Mouse (Mus musculus): ENCODE data around the gene Gm39566. TPM values are rescaled to one million over a fixed set of nuclear protein-coding genes. Genes with fewer than 3 reads are reported as not detected.

Gene Gm39566
- polyA plus RNA-seq, 1 experiment from 2014 or later, result not detected

DNA sequence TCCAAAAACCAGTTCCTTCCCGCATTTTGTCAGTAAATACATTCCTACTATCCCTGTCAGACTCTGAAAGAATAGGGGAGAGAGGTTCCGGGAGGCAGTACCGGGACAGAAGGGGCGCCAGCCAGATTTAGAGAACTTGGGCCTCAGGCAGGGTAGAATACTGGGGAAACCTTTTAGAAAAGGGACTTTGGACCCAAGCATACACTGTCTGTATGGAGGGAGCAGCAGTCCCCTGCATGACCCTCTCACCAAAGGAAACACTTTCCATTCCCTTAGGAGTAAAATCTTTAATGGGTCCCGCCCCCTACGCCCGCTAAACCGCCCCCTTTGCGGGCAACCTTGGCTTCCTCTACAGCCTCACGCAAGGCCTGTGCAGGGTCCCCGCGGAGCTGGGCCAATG is 11.8 kb downstream of the Gm39566 start:
- 4% methylated on average over 12 of the region's 12 CpGs for WGBS
- peaks cover 58% of the 10 kb centered on the region for H3K27me3 ChIP-seq
- peak overlapping the region; percentile 40; the same call in 1 of the 2 replicates for H3K9ac ChIP-seq
- no peaks in the 10 kb centered on the region for H3K9me3 ChIP-seq
- peak overlapping the region; percentile 60 for H3K4me3 ChIP-seq
- H3K4me2 ChIP-seq, result peak overlapping the region; percentile 97
- peaks cover 62% of the 10 kb centered on the region for H3K4me1 ChIP-seq
- peak overlapping the region; percentile 35; the same call in 1 of the 2 replicates for H3K27ac ChIP-seq
- 0 out of 2 replicates have a peak, but pooled peaks have one; percentile 0 for ATAC-seq (ENCODE audit: insufficient number of reproducible peaks, low FRiP score, low TSS enrichment, low read depth)
- H3K36me3 ChIP-seq, result 0 out of 2 replicates have a peak, but pooled peaks cover 2% of the 10 kb centered on the region

DNA sequence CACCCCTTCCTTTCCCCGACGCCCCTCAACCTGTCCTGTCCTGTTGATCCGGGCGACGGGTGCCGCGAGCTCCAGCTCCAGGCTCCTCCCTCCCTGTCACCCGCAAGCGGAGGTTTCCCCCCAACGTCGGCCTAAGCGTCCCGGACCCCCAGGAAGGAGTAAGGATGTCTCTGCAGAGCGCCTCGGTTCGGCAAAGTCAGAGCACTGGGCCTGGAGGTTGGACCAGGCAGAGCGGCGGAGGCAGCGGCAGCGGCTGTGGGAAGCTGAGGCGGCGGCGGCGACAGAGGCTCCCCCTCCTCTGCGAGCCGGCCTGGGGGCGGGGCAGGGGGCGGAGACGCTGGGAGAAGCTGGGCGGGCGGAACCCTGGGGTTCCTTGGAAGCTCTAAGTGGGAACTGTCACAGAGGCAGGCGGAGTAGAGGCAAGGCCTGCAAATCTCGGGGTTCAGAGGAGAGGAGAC is 12.4 kb downstream of the Gm39566 start:
- H3K4me2 ChIP-seq, result peak overlapping the region; percentile 97
- H3K27me3 ChIP-seq, result peaks cover 64% of the 10 kb centered on the region
- 0 out of 2 replicates have a peak, but pooled peaks cover 6% of the 10 kb centered on the region for H3K36me3 ChIP-seq
- peak overlapping the region; percentile 59; the same call in 1 of the 2 replicates for H3K27ac ChIP-seq
- peaks cover 62% of the 10 kb centered on the region for H3K4me1 ChIP-seq
- H3K9me3 ChIP-seq, result no peaks in the 10 kb centered on the region
- H3K9ac ChIP-seq, result peak overlapping the region; percentile 40
- peak; percentile 26; the same call in 1 of the 2 replicates for ATAC-seq (ENCODE audit: insufficient number of reproducible peaks, low FRiP score, low TSS enrichment, low read depth)
- under 1% methylated on average over 33 of the region's 33 CpGs for WGBS
- peak overlapping the region; percentile 60 for H3K4me3 ChIP-seq

DNA sequence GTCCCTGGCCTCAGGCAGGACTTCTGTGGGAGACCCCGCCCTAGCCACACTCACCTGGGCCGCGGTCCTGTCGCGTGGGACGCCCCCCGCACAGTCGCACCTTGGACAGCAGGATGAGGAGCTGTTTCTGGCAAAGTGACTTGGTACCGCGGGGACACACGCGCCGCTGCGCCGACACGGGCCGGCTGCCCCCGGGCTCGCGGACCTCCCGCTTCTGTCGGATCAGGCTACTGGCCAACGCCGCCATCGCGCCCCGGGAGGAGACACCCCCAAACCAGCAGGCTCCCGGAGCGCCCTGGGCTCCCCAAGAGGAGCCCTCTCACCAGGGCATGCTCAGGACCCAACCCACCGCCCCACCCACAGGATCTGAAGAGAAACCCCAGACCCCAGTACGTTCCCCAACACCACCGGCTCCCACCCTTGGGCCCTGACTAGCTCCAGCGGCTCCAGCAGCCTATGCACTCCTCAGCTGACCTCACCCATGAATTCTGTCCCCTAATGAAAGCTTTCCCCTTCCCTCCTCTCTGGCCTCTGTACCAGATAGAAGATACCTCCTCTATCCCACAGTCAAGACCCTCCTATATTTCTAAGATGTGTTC is 13.6 kb downstream of the Gm39566 start, which contains the start of gene Fgf11:
TSS of gene Fgf11 (minus strand) at position 479 of the 599 bp plus-strand sequence.
- Histone ChIP-seq H3K4me1 (peaks cover 62% of the 10 kb centered on the region), H3K4me2 (peak within 1 kb of the TSS; percentile 97), H3K9me3 (no peaks in the 10 kb centered on the region), H3K27me3 (peaks cover 60% of the 10 kb centered on the region), H3K27ac (peak within 1 kb of the TSS; percentile 68), H3K36me3 (0 out of 2 replicates have a peak, but pooled peaks cover 8% of the 10 kb centered on the region), H3K9ac (peak within 1 kb of the TSS; percentile 43), H3K4me3 (peak within 1 kb of the TSS; percentile 60)
- ATAC-seq (ENCODE audit: insufficient number of reproducible peaks, low FRiP score, low TSS enrichment, low read depth), result no peak
- WGBS, result under 1% methylated on average over 33 of the region's 33 CpGs

DNA sequence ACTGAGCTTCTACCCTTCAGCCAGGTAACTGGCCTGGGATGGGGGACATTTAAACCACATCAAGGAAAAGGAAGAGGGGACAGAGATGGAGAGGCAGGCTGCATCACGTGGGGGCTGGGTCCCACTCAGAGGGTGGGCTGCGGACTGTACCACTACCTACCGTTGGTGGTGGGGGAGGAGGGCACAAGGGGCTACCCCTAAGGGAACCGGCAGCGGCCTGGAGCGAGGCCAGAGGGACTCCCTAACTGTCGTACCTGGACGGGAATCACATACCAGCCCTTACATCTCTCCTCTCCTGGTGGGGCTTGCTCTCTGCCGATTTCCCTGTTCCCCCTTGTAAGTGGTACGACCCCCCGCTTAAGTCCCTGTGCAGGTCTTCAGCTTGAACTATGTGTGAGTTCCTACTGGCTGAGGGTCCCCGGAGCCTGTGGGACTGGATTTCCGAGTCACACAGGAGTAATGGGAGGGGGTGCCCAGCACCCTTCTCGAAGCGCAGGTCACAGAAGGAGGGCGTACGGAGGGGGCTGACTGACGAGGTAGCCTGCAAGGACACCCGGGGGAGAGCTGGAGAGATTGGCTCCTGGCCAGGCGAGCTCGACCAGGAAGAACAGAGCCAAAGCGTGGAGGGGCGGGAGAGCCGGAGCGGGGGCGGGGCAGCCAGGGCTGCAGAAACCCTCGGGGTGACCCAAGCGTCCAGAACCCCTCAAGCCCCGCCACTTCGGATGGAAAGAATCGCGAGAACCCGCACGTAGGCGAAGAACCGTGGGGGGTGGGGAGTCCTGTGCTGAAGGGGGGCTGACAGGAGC is 14.5 kb downstream of the Gm39566 start:
- H3K36me3 ChIP-seq, result 0 out of 2 replicates have a peak, but pooled peaks cover 8% of the 10 kb centered on the region
- peak overlapping the region; percentile 43 for H3K9ac ChIP-seq
- H3K4me1 ChIP-seq, result peaks cover 67% of the 10 kb centered on the region
- peak overlapping the region; percentile 60 for H3K4me3 ChIP-seq
- H3K9me3 ChIP-seq, result no peaks in the 10 kb centered on the region
- WGBS, result 1% methylated on average over 36 of the region's 36 CpGs
- H3K27me3 ChIP-seq, result peaks cover 58% of the 10 kb centered on the region
- peak overlapping the region; percentile 97 for H3K4me2 ChIP-seq
- ATAC-seq (ENCODE audit: insufficient number of reproducible peaks, low FRiP score, low TSS enrichment, low read depth), result peak; percentile 32; the same call in 1 of the 2 replicates
- peak overlapping the region; percentile 68 for H3K27ac ChIP-seq

DNA sequence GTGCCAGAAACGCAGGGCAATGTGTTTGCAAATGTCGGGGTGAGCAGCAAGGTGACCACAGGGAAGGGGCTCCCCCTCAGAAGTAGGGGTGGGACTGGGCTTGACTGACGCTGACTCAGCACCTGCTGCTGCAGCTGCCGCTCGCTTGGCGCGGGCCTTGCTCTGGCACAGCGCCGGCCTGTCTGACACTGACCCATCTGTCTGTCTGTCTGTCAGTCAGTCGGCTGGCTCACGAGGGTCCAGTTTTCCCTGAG is 15.0 kb downstream of the Gm39566 start:
- Histone ChIP-seq H3K9me3 (no peaks in the 10 kb centered on the region), H3K36me3 (0 out of 2 replicates have a peak, but pooled peaks cover 8% of the 10 kb centered on the region), H3K27ac (peak overlapping the region; percentile 68; the same call in 1 of the 2 replicates), H3K4me2 (peak overlapping the region; percentile 97), H3K4me3 (peak overlapping the region; percentile 60), H3K4me1 (peaks cover 70% of the 10 kb centered on the region), H3K27me3 (peaks cover 53% of the 10 kb centered on the region), H3K9ac (peak overlapping the region; percentile 43; the same call in 1 of the 2 replicates)
- WGBS, result 1% methylated on average over 11 of the region's 11 CpGs
- no peak for ATAC-seq (ENCODE audit: insufficient number of reproducible peaks, low FRiP score, low TSS enrichment, low read depth)

DNA sequence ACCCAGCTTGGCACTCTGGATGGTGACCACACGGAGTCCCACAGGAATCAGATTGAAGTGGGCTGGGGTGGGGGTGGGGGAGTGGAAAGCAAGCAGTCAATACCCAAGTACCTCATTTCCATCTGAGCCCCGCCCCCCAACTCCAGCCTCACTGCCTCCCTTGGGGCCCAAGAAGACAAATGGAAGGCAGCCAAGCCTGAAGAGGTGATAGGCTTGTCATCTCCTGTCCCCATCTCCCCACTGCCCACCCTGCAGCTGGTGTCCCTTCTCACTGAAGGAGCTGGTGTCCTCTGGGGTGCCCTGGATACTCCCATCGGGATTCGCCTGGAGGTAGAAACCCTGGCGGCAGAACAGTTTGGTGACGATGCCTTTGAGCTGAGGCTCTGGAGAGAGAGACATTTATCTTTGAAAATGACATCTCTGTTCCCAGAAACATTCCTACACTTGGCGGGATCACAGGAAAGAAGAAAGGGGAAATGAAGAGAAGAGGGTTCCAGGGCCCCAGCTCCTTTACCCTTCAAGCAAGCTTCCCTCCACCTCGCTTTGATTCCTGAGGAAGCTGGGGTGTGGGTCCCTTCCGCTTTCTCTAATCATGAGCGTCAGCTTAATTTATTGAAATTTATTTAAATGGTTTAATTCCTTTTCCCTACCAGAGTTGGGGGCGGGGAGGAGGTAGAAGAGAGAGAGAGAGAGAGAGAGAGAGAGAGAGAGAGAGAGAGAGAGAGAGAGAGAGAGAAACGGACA is 15.5 kb downstream of the Gm39566 start:
- H3K27ac ChIP-seq, result peak overlapping the region; percentile 68
- H3K9ac ChIP-seq, result no peak overlapping the region
- ATAC-seq (ENCODE audit: insufficient number of reproducible peaks, low FRiP score, low TSS enrichment, low read depth), result no peak
- peaks cover 67% of the 10 kb centered on the region for H3K4me1 ChIP-seq
- no peaks in the 10 kb centered on the region for H3K9me3 ChIP-seq
- 0 out of 2 replicates have a peak, but pooled peaks cover 8% of the 10 kb centered on the region for H3K36me3 ChIP-seq
- H3K4me2 ChIP-seq, result peak overlapping the region; percentile 97
- WGBS, result 24% methylated on average over 12 of the region's 12 CpGs
- H3K27me3 ChIP-seq, result peaks cover 48% of the 10 kb centered on the region
- peak overlapping the region; percentile 60 for H3K4me3 ChIP-seq

DNA sequence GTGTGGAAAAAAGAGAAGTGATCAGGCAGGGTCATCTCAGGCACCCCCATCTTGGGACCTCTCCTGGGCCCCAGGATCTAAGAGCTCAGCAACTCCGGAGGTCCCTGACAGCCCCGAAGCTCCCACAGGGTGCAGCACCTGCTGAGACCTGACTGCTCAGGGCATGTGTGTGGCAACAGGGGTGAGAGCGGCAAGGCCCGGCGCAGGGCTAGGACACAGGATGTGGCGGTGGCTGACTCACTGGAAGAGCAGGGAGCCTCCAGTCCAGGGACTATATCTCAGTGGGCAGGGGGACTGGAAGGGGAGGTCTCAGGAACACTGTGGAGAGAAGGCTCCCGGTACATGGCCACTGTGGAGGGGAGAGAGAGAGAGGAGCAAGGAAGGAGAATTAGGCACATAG is 17.2 kb downstream of the Gm39566 start:
- Histone ChIP-seq H3K27me3 (peaks cover 40% of the 10 kb centered on the region), H3K4me2 (no peak overlapping the region), H3K4me1 (peaks cover 51% of the 10 kb centered on the region), H3K9ac (no peak overlapping the region), H3K4me3 (no peak overlapping the region), H3K36me3 (0 out of 2 replicates have a peak, but pooled peaks cover 8% of the 10 kb centered on the region), H3K9me3 (no peaks in the 10 kb centered on the region), H3K27ac (no peak overlapping the region)
- no peak for ATAC-seq (ENCODE audit: insufficient number of reproducible peaks, low FRiP score, low TSS enrichment, low read depth)
- WGBS, result 70% methylated on average over 7 of the region's 7 CpGs

DNA sequence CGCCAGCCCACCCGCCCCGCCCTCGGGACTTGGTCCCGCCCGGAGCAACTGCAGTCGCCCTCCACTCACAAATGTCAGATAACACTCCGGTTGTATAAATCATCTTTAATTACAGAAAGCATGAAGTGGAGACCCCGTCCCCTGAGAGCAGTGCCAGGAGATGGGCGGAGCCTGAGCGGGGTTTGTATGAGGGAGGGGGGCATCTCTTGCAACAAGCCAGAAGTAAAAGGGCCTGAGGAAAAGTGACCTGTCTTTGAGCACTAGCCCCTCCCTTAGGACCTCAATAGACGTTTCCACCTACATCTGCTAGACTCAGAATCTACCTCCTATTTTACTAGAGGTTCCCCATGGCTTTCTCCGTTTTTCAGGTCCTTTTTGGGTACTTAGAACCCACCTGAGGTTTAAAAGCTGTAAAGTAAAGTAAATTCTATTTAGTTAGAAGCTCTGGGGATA is 19.1 kb downstream of the Gm39566 start:
- Histone ChIP-seq H3K9me3 (no peaks in the 10 kb centered on the region), H3K36me3 (0 out of 2 replicates have a peak, but pooled peaks cover 8% of the 10 kb centered on the region), H3K4me3 (peak overlapping the region; percentile 42), H3K4me1 (peaks cover 31% of the 10 kb centered on the region), H3K9ac (peak overlapping the region; percentile 33; the same call in 1 of the 2 replicates), H3K27ac (no peak overlapping the region), H3K27me3 (peaks cover 28% of the 10 kb centered on the region), H3K4me2 (peak overlapping the region; percentile 91)
- WGBS, result 3% methylated on average over 13 of the region's 13 CpGs
- ATAC-seq (ENCODE audit: insufficient number of reproducible peaks, low FRiP score, low TSS enrichment, low read depth), result no peak; the same call in 1 of the 2 replicates

DNA sequence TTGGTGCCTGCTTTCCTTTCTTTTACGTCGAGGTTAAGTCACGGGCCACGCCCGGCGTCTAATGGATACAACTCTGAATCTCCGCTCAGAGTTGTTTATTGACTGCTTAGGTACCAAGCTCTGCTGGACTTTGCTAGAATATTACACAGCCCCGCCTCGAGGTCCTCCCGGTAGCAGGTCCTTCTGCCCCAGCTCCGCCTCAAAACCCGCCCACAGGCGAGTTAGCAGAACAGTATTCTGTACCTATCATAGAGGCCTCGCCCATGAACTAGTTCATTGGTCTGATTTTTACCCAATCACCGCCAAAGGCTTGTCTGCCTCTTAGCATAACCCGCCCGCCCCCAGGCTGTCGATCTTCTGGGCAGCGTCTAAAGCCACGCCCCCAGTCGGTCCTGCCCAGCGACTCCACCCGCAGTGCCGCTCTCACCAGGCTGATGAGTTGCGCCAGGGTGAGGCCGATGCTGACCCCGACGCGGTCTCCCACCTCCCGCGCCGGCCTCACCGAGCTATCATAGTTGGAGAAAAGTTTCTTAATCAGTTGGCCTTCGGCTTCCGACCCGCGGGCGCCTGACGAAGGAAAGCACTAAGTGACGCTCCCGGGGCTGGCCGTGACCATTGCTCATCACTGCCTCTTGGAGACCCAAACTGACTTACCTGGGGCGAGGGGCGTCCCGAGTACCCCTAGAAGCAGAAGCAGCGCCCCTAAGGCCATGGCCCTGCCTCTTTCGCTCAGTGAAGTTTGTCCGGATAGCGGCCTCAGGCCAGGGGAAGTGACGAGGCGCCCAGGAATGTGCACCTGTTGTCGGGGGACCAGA is 19.7 kb downstream of the Gm39566 start, which contains the start of gene Chrnb1:
TSS of gene Chrnb1 (minus strand) at position 776 of the 815 bp plus-strand sequence.
- peak; percentile 94 for ATAC-seq (ENCODE audit: insufficient number of reproducible peaks, low FRiP score, low TSS enrichment, low read depth)
- Histone ChIP-seq H3K9ac (peak within 1 kb of the TSS; percentile 33), H3K4me1 (peaks cover 25% of the 10 kb centered on the region), H3K27ac (peak within 1 kb of the TSS; percentile 72), H3K36me3 (0 out of 2 replicates have a peak, but pooled peaks cover 8% of the 10 kb centered on the region), H3K4me3 (peak within 1 kb of the TSS; percentile 42), H3K9me3 (no peaks in the 10 kb centered on the region), H3K27me3 (peaks cover 23% of the 10 kb centered on the region), H3K4me2 (peak within 1 kb of the TSS; percentile 91)
- WGBS, result 1% methylated on average over 52 of the region's 52 CpGs

DNA sequence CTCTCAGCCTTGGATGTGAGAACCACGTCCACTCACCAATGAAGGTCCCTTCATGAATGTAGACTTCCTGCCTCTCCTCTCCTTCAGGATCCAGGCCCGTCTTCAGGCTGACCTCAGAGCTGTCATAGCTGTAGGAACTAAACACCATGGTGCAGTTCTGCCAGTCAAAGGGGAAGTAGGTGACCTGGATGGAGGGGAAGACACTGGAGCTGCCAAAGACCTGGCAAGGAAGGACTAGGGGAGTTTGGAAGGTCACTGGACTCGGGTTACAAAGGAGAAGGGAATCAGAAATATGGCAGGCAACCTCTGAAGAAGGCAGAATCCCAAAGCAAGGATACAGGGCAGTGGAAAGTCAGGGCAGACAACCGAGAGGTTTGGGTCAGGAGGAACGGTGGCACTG is 21.7 kb downstream of the Gm39566 start:
- ATAC-seq (ENCODE audit: insufficient number of reproducible peaks, low FRiP score, low TSS enrichment, low read depth), result no peak
- no peak overlapping the region for H3K4me2 ChIP-seq
- no peak overlapping the region for H3K9ac ChIP-seq
- 0 out of 2 replicates have a peak, but pooled peaks cover 8% of the 10 kb centered on the region for H3K36me3 ChIP-seq
- no peak overlapping the region for H3K4me3 ChIP-seq
- H3K27me3 ChIP-seq, result peaks cover 18% of the 10 kb centered on the region
- 59% methylated on average over 5 of the region's 5 CpGs for WGBS
- H3K4me1 ChIP-seq, result peaks cover 11% of the 10 kb centered on the region
- no peak overlapping the region for H3K27ac ChIP-seq
- H3K9me3 ChIP-seq, result no peaks in the 10 kb centered on the region

Measured in limb, embryonic 15.5 days (tissue).